Mouse (Mus musculus) hindbrain, embryonic 14.5 days (tissue): Measurements from ENCODE around the gene Gnb5. TPM values are rescaled to one million over a fixed set of nuclear protein-coding genes. Genes with fewer than 3 reads are reported as not detected.
A peak's percentile ranks its signal among the peaks of the same experiment; 100 is the strongest.

Experiments
- ATAC-seq: fragments of 200-750 bp; cut with Nextera tagmentation; 2 replicates; pipeline ENCODE4 v1.8.0; 2017; ENCODE audit warnings: moderate number of reproducible peaks, mild to moderate bottlenecking, moderate TSS enrichment, moderate library complexity; ENCODE audit not compliant: low FRiP score
- DNase-seq: peaks from one replicate; pipeline ENCODE4 v3.0.0-alpha.2; 2015; ENCODE audit warnings: low spot score
- H3K27ac ChIP-seq: fragments of 300-500 bp; sonication (generic); 2 replicates; pipeline ENCODE4 v1.5.1; 2014; ENCODE audit warnings: mild to moderate bottlenecking, moderate library complexity
- H3K27me3 ChIP-seq: fragments of 300-500 bp; sonication (generic); 2 replicates; pipeline ENCODE4 v1.6.1; 2014; ENCODE audit warnings: mild to moderate bottlenecking, low read length, mixed read lengths; ENCODE audit not compliant: control insufficient read depth, insufficient read depth
- H3K36me3 ChIP-seq: fragments of 300-500 bp; sonication (generic); replicated peaks from 2 replicates; pipeline ENCODE4 v1.6.1; 2014; ENCODE audit not compliant: control insufficient read depth, insufficient read depth
- H3K4me1 ChIP-seq: fragments of 300-500 bp; sonication (generic); replicated peaks from 2 replicates; pipeline ENCODE4 v1.6.1; 2014; ENCODE audit warnings: antibody characterized with exemption, low read length, mixed read lengths; ENCODE audit not compliant: control insufficient read depth, insufficient read depth
- H3K4me2 ChIP-seq: fragments of 300-500 bp; sonication (generic); replicated peaks from 2 replicates; pipeline ENCODE4 v1.6.1; 2014; ENCODE audit warnings: mild to moderate bottlenecking, moderate library complexity
- H3K4me3 ChIP-seq: fragments of 300-500 bp; sonication (generic); replicated peaks from 2 replicates; pipeline ENCODE4 v1.5.1; 2014; ENCODE audit warnings: mild to moderate bottlenecking, low read length
- H3K9ac ChIP-seq: fragments of 300-500 bp; sonication (generic); 2 replicates; pipeline ENCODE4 v1.6.1; 2014
- H3K9me3 ChIP-seq: fragments of 300-500 bp; sonication (generic); 2 replicates; pipeline ENCODE4 v1.6.1; 2016; ENCODE audit warnings: low read length; ENCODE audit not compliant: control insufficient read depth
- WGBS: fragments of 180-500 bp; shearing (Covaris S2); extraction: QIAGEN DNeasy Blood & Tissue Kit; methylation state at CpG from one replicate; pipeline ENCODE4 v1.1.7; 2014; 5-methylcytosine and 5-hydroxymethylcytosine counted together
- polyA plus RNA-seq: library from polyadenylated mRNA; unstranded; fragments of >200 nt; fragmentation: Nextera tagmentation; extraction: Ambion mirVana; gene quantifications from 2 replicates; pipeline ENCODE4 v1.2.1, GENCODE M21; 2014

The Gnb5 gene
- 89.7 and 94.9 TPM in 2 replicates for polyA plus RNA-seq

GRCm38 (mm10) chr9:75306126-75306898, at the start of gene Gnb5:
Gnb5 (plus strand) TSS chr9:75306288.
- Histone ChIP-seq H3K4me3 (no peak within 1 kb of the TSS), H3K36me3 (no peaks in the 10 kb centered on the region), H3K27ac (no peak within 1 kb of the TSS), H3K4me2 (no peak within 1 kb of the TSS), H3K27me3 (no peaks in the 10 kb centered on the region), H3K4me1 (no peaks in the 10 kb centered on the region), H3K9me3 (no peaks in the 10 kb centered on the region), H3K9ac (no peak within 1 kb of the TSS)
- ATAC-seq (no peak), DNase-seq (peak; percentile 49)
- WGBS, result 69% methylated on average over 11 of the region's 11 CpGs

- H3K9ac ChIP-seq, result no peak overlapping the region
- WGBS, result 68% methylated on average over 4 of the region's 4 CpGs
- no peak overlapping the region for H3K27ac ChIP-seq
- no peaks in the 10 kb centered on the region for H3K27me3 ChIP-seq
- DNase-seq (no peak), ATAC-seq (no peak)
- no peaks in the 10 kb centered on the region for H3K36me3 ChIP-seq
- H3K4me1 ChIP-seq, result peaks cover 30% of the 10 kb centered on the region
- H3K9me3 ChIP-seq, result no peaks in the 10 kb centered on the region
- H3K4me2 ChIP-seq, result no peak overlapping the region
- H3K4me3 ChIP-seq, result no peak overlapping the region
These were observed 47.3 kb upstream of the Gnb5 start for GRCm38 (mm10) chr9:75258792-75259191.

GRCm38 (mm10) chr9:75259656-75260055, 46.4 kb upstream of the Gnb5 start:
- 94% methylated on average over 4 of the region's 4 CpGs for WGBS
- H3K4me2 ChIP-seq, result no peak overlapping the region
- H3K27me3 ChIP-seq, result no peaks in the 10 kb centered on the region

GRCm38 (mm10) chr9:75261332-75261872, 44.7 kb upstream of the Gnb5 start:
- DNase-seq (peak; percentile 42), ATAC-seq (peak; percentile 82)
- H3K9ac ChIP-seq, result peak overlapping the region; percentile 21; the same call in 1 of the 2 replicates
- H3K27ac ChIP-seq, result peak overlapping the region; percentile 75
- no peaks in the 10 kb centered on the region for H3K27me3 ChIP-seq
- no peaks in the 10 kb centered on the region for H3K9me3 ChIP-seq
- no peaks in the 10 kb centered on the region for H3K36me3 ChIP-seq
- H3K4me2 ChIP-seq, result no peak overlapping the region
- WGBS, result 4% methylated on average over 8 of the region's 8 CpGs
- peaks cover 16% of the 10 kb centered on the region for H3K4me1 ChIP-seq
- no peak overlapping the region for H3K4me3 ChIP-seq

More at GRCm38 (mm10) chr9:75259656-75260055, 46.4 kb upstream of the Gnb5 start:
- Histone ChIP-seq H3K36me3 (no peaks in the 10 kb centered on the region), H3K4me3 (no peak overlapping the region), H3K9me3 (no peaks in the 10 kb centered on the region), H3K4me1 (peaks cover 22% of the 10 kb centered on the region), H3K27ac (no peak overlapping the region), H3K9ac (no peak overlapping the region)
- ATAC-seq (no peak), DNase-seq (no peak)

- Histone ChIP-seq H3K4me2 (no peak overlapping the region), H3K4me1 (peaks cover 16% of the 10 kb centered on the region), H3K27ac (no peak overlapping the region), H3K36me3 (no peaks in the 10 kb centered on the region), H3K9ac (no peak overlapping the region), H3K27me3 (no peaks in the 10 kb centered on the region), H3K4me3 (no peak overlapping the region), H3K9me3 (no peaks in the 10 kb centered on the region)
- WGBS, result 56% methylated on average over 8 of the region's 8 CpGs
- DNase-seq (peak; percentile 54), ATAC-seq (no peak)
These were observed 43.8 kb upstream of the Gnb5 start for GRCm38 (mm10) chr9:75262235-75262826.

- Histone ChIP-seq H3K4me1 (peaks cover 16% of the 10 kb centered on the region), H3K9ac (no peak overlapping the region), H3K36me3 (no peaks in the 10 kb centered on the region), H3K27me3 (no peaks in the 10 kb centered on the region), H3K9me3 (no peaks in the 10 kb centered on the region), H3K4me2 (no peak overlapping the region), H3K27ac (no peak overlapping the region), H3K4me3 (no peak overlapping the region)
- ATAC-seq (no peak), DNase-seq (no peak)
- 50% methylated on average over 3 of the region's 3 CpGs for WGBS
These were observed 41.9 kb upstream of the Gnb5 start for GRCm38 (mm10) chr9:75264008-75264718.

- Histone ChIP-seq H3K27ac (no peak overlapping the region), H3K9ac (no peak overlapping the region), H3K4me1 (peaks cover 1% of the 10 kb centered on the region; the same call in 1 of the 2 replicates), H3K27me3 (no peaks in the 10 kb centered on the region), H3K4me3 (no peak overlapping the region), H3K9me3 (no peaks in the 10 kb centered on the region), H3K36me3 (no peaks in the 10 kb centered on the region), H3K4me2 (no peak overlapping the region)
- no peak for DNase-seq
- no peak for ATAC-seq
- WGBS, result 80% methylated on average over 6 of the region's 6 CpGs
These were observed 38.9 kb upstream of the Gnb5 start for GRCm38 (mm10) chr9:75267147-75267546.

- Histone ChIP-seq H3K9ac (no peak overlapping the region), H3K27me3 (no peaks in the 10 kb centered on the region), H3K36me3 (no peaks in the 10 kb centered on the region), H3K27ac (no peak overlapping the region), H3K4me1 (no peaks in the 10 kb centered on the region), H3K4me2 (no peak overlapping the region), H3K4me3 (no peak overlapping the region), H3K9me3 (no peaks in the 10 kb centered on the region)
- no peak for DNase-seq
- no peak for ATAC-seq
- 72% methylated on average over 6 of the region's 6 CpGs for WGBS
These were observed 35.7 kb upstream of the Gnb5 start for GRCm38 (mm10) chr9:75270382-75270781.

GRCm38 (mm10) chr9:75271539-75271938, 34.5 kb upstream of the Gnb5 start:
- 95% methylated on average over 8 of the region's 8 CpGs for WGBS
- Histone ChIP-seq H3K9me3 (no peaks in the 10 kb centered on the region), H3K27me3 (no peaks in the 10 kb centered on the region), H3K4me1 (no peaks in the 10 kb centered on the region), H3K27ac (no peak overlapping the region), H3K9ac (no peak overlapping the region), H3K36me3 (no peaks in the 10 kb centered on the region), H3K4me2 (no peak overlapping the region), H3K4me3 (no peak overlapping the region)
- ATAC-seq (no peak), DNase-seq (no peak)
